Mouse (Mus musculus) lung, adult 2 months (tissue): ENCODE data around the gene Pum1.

Experiments
- CTCF ChIP-seq: fragments of 200-500 bp; IDR thresholded peaks from 2 replicates; pipeline ENCODE4 v1.5.1; 2011; ENCODE audit warnings: mild to moderate bottlenecking, low read length, control low read depth; ENCODE audit not compliant: insufficient read depth
- POLR2A ChIP-seq: fragments of 200-500 bp; IDR thresholded peaks from 2 replicates; pipeline ENCODE4 v1.6.1; 2011; ENCODE audit warnings: low read depth, mild to moderate bottlenecking, control low read depth, low read length, borderline replicate concordance; ENCODE audit errors: extremely low read depth

DNA sequence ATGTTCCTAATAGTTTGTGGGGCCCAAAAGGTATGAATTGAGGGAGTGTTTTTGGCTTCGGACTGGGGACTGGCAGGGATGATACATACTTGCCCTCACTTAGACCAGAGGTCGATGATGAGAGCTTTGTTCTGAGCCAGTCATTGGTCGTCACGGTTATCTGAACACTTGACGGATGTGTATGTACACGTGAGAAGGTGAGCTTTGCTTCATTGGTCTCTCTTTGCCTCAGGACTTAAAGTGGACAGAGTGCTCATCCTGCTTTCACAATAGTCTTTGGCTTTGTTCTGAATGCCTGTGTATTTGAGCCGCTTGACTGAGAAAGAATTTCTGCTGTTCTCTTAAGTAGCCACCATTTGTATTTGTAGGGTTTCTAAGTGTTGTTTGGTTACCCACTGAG, 86.4 kb downstream of the Pum1 start:
- no peak for TF ChIP-seq CTCF
- TF ChIP-seq POLR2A = no peak
